Mouse (Mus musculus) embryonic facial prominence, embryonic 12.5 days (tissue): ENCODE measurements around the gene Smco2. TPM values are rescaled to one million over a fixed set of nuclear protein-coding genes. Genes with fewer than 3 reads are reported as not detected.

Source experiments
- ATAC-seq: fragments of 200-750 bp; cut with Nextera tagmentation; 2 replicates; pipeline ENCODE4 v1.8.0; 2017; ENCODE audit not compliant: insufficient number of reproducible peaks, insufficient read depth, low FRiP score, low TSS enrichment
- H3K27ac ChIP-seq: fragments of 300-500 bp; sonication (generic); 2 replicates; pipeline ENCODE4 v1.5.1; 2016; ENCODE audit warnings: mild to moderate bottlenecking
- H3K27me3 ChIP-seq: fragments of 300-500 bp; sonication (generic); 2 replicates; pipeline ENCODE4 v1.6.1; 2016; ENCODE audit warnings: mild to moderate bottlenecking, moderate library complexity
- H3K36me3 ChIP-seq: fragments of 300-500 bp; sonication (generic); 2 replicates; pipeline ENCODE4 v1.6.1; 2016; ENCODE audit warnings: mild to moderate bottlenecking
- H3K4me1 ChIP-seq: fragments of 300-500 bp; sonication (generic); 2 replicates; pipeline ENCODE4 v1.6.1; 2016
- H3K4me2 ChIP-seq: fragments of 300-500 bp; sonication (generic); replicated peaks from 2 replicates; pipeline ENCODE4 v1.6.1; 2016; ENCODE audit warnings: mild to moderate bottlenecking, moderate library complexity
- H3K4me3 ChIP-seq: fragments of 300-500 bp; sonication (generic); 2 replicates; pipeline ENCODE4 v1.5.1; 2016; ENCODE audit warnings: mild to moderate bottlenecking
- H3K9ac ChIP-seq: fragments of 300-500 bp; sonication (generic); 2 replicates; pipeline ENCODE4 v1.6.1; 2016; ENCODE audit warnings: mild to moderate bottlenecking, moderate library complexity
- H3K9me3 ChIP-seq: fragments of 300-500 bp; sonication (generic); 2 replicates; pipeline ENCODE4 v1.6.1; 2016; ENCODE audit warnings: mild to moderate bottlenecking, moderate library complexity
- WGBS: fragments of 180-500 bp; shearing (Covaris S2); methylation state at CpG from one replicate; pipeline ENCODE4 v1.1.7; 2016; 5-methylcytosine and 5-hydroxymethylcytosine counted together
- polyA plus RNA-seq: library from polyadenylated mRNA; unstranded; fragments of >200 nt; fragmentation: Nextera tagmentation; extraction: Ambion mirVana; gene quantifications from 2 replicates; pipeline ENCODE4 v1.2.1, GENCODE M21; 2016

The Smco2 gene
- polyA plus RNA-seq, 1 experiment from 2014 or later = not detected

- no peaks in the 10 kb centered on the region for H3K4me1 ChIP-seq
- H3K4me3 ChIP-seq = no peak overlapping the region
- H3K9me3 ChIP-seq = no peaks in the 10 kb centered on the region
- WGBS = 80% methylated on average over 7 of the region's 7 CpGs
- no peaks in the 10 kb centered on the region for H3K36me3 ChIP-seq
- no peak overlapping the region for H3K27ac ChIP-seq
- H3K27me3 ChIP-seq = no peaks in the 10 kb centered on the region
- H3K9ac ChIP-seq = no peak overlapping the region
- no peak for ATAC-seq
- no peak overlapping the region for H3K4me2 ChIP-seq
Observed at GRCm38 (mm10) chr6:146837316-146837715, 12.6 kb upstream of the Smco2 start.

- Histone ChIP-seq H3K4me1 (no peaks in the 10 kb centered on the region), H3K9ac (no peak overlapping the region), H3K27ac (no peak overlapping the region), H3K4me3 (no peak overlapping the region), H3K4me2 (no peak overlapping the region), H3K36me3 (no peaks in the 10 kb centered on the region), H3K27me3 (no peaks in the 10 kb centered on the region), H3K9me3 (no peaks in the 10 kb centered on the region)
- no peak for ATAC-seq
- WGBS = 93% methylated on average over 5 of the region's 5 CpGs
Observed at GRCm38 (mm10) chr6:146838366-146838765, 11.5 kb upstream of the Smco2 start.

- WGBS = 89% methylated on average over 4 of the region's 4 CpGs
- Histone ChIP-seq H3K27me3 (no peaks in the 10 kb centered on the region), H3K27ac (no peak overlapping the region), H3K9ac (no peak overlapping the region), H3K4me3 (no peak overlapping the region), H3K36me3 (no peaks in the 10 kb centered on the region), H3K4me2 (no peak overlapping the region), H3K9me3 (no peaks in the 10 kb centered on the region), H3K4me1 (no peaks in the 10 kb centered on the region)
- no peak for ATAC-seq
Observed at GRCm38 (mm10) chr6:146838863-146839262, 11.0 kb upstream of the Smco2 start.

GRCm38 (mm10) chr6:146844867-146845266 lies 5.0 kb upstream of the Smco2 start:
- no peaks in the 10 kb centered on the region for H3K27me3 ChIP-seq
- H3K9me3 ChIP-seq = no peaks in the 10 kb centered on the region
- 83% methylated on average over 6 of the region's 6 CpGs for WGBS
- no peak overlapping the region for H3K4me3 ChIP-seq
- no peaks in the 10 kb centered on the region for H3K4me1 ChIP-seq
- H3K9ac ChIP-seq = no peak overlapping the region
- ATAC-seq = no peak
- no peaks in the 10 kb centered on the region for H3K36me3 ChIP-seq
- no peak overlapping the region for H3K27ac ChIP-seq
- H3K4me2 ChIP-seq = no peak overlapping the region

- Histone ChIP-seq H3K27me3 (no peaks in the 10 kb centered on the region), H3K9me3 (no peaks in the 10 kb centered on the region), H3K4me2 (no peak overlapping the region), H3K36me3 (no peaks in the 10 kb centered on the region), H3K4me1 (no peaks in the 10 kb centered on the region), H3K4me3 (no peak overlapping the region), H3K27ac (no peak overlapping the region), H3K9ac (no peak overlapping the region)
- WGBS = 76% methylated on average over 5 of the region's 5 CpGs
- ATAC-seq = no peak
Observed at GRCm38 (mm10) chr6:146845347-146845746, 4.6 kb upstream of the Smco2 start.

GRCm38 (mm10) chr6:146845961-146846750 lies 3.7 kb upstream of the Smco2 start:
- no peaks in the 10 kb centered on the region for H3K36me3 ChIP-seq
- H3K9me3 ChIP-seq = no peaks in the 10 kb centered on the region
- no peak overlapping the region for H3K4me2 ChIP-seq
- WGBS = 77% methylated on average over 15 of the region's 15 CpGs
- no peaks in the 10 kb centered on the region for H3K27me3 ChIP-seq
- H3K4me3 ChIP-seq = no peak overlapping the region
- no peak overlapping the region for H3K9ac ChIP-seq
- H3K4me1 ChIP-seq = no peaks in the 10 kb centered on the region
- no peak for ATAC-seq
- no peak overlapping the region for H3K27ac ChIP-seq

GRCm38 (mm10) chr6:146847402-146847801 lies 2.5 kb upstream of the Smco2 start:
- Histone ChIP-seq H3K4me1 (peaks cover 3% of the 10 kb centered on the region; the same call in 1 of the 2 replicates), H3K4me2 (no peak overlapping the region), H3K4me3 (no peak overlapping the region), H3K9me3 (no peaks in the 10 kb centered on the region), H3K36me3 (no peaks in the 10 kb centered on the region), H3K27me3 (no peaks in the 10 kb centered on the region), H3K9ac (no peak overlapping the region), H3K27ac (no peak overlapping the region)
- no peak for ATAC-seq
- WGBS = 72% methylated on average over 3 of the region's 3 CpGs

- no peak overlapping the region for H3K9ac ChIP-seq
- no peaks in the 10 kb centered on the region for H3K9me3 ChIP-seq
- peaks cover 8% of the 10 kb centered on the region; the same call in 1 of the 2 replicates for H3K4me1 ChIP-seq
- H3K4me2 ChIP-seq = no peak overlapping the region
- no peak for ATAC-seq
- H3K4me3 ChIP-seq = no peak overlapping the region
- 84% methylated on average over 3 of the region's 3 CpGs for WGBS
- no peaks in the 10 kb centered on the region for H3K27me3 ChIP-seq
- H3K36me3 ChIP-seq = no peaks in the 10 kb centered on the region
- no peak overlapping the region for H3K27ac ChIP-seq
Observed at GRCm38 (mm10) chr6:146848281-146848680, 1.6 kb upstream of the Smco2 start.

GRCm38 (mm10) chr6:146851916-146852315 lies 2.0 kb downstream of the Smco2 start:
- 67% methylated on average over 3 of the region's 3 CpGs for WGBS
- Histone ChIP-seq H3K9me3 (no peaks in the 10 kb centered on the region), H3K4me1 (peaks cover 8% of the 10 kb centered on the region; the same call in 1 of the 2 replicates), H3K27me3 (no peaks in the 10 kb centered on the region), H3K27ac (no peak overlapping the region), H3K9ac (no peak overlapping the region), H3K36me3 (no peaks in the 10 kb centered on the region), H3K4me3 (no peak overlapping the region), H3K4me2 (no peak overlapping the region)
- no peak for ATAC-seq

GRCm38 (mm10) chr6:146852739-146853138 lies 2.8 kb downstream of the Smco2 start:
- Histone ChIP-seq H3K4me3 (no peak overlapping the region), H3K9me3 (no peaks in the 10 kb centered on the region), H3K27ac (no peak overlapping the region), H3K36me3 (no peaks in the 10 kb centered on the region), H3K27me3 (no peaks in the 10 kb centered on the region), H3K4me2 (no peak overlapping the region), H3K9ac (no peak overlapping the region), H3K4me1 (peaks cover 8% of the 10 kb centered on the region; the same call in 1 of the 2 replicates)
- WGBS = 63% methylated on average over 4 of the region's 4 CpGs
- ATAC-seq = no peak

- Histone ChIP-seq H3K9me3 (no peaks in the 10 kb centered on the region), H3K4me2 (no peak overlapping the region), H3K4me3 (no peak overlapping the region), H3K4me1 (peaks cover 8% of the 10 kb centered on the region; the same call in 1 of the 2 replicates), H3K36me3 (no peaks in the 10 kb centered on the region), H3K27me3 (no peaks in the 10 kb centered on the region), H3K27ac (no peak overlapping the region), H3K9ac (no peak overlapping the region)
- no peak for ATAC-seq
- 93% methylated on average over 9 of the region's 9 CpGs for WGBS
Observed at GRCm38 (mm10) chr6:146855185-146855584, 5.3 kb downstream of the Smco2 start.

GRCm38 (mm10) chr6:146857386-146857785 lies 7.5 kb downstream of the Smco2 start:
- WGBS = 91% methylated on average over 2 of the region's 2 CpGs
- Histone ChIP-seq H3K36me3 (no peaks in the 10 kb centered on the region), H3K27me3 (no peaks in the 10 kb centered on the region), H3K27ac (no peak overlapping the region), H3K4me1 (peaks cover 5% of the 10 kb centered on the region; the same call in 1 of the 2 replicates), H3K4me2 (no peak overlapping the region), H3K4me3 (no peak overlapping the region), H3K9me3 (no peaks in the 10 kb centered on the region), H3K9ac (no peak overlapping the region)
- no peak for ATAC-seq
